Mouse (Mus musculus) ovary, postnatal 14 days (tissue): ENCODE results near the gene Gm42791.

Source experiments
- DNase-seq: peaks from one replicate; pipeline ENCODE4 v3.0.0; 2022; ENCODE audit warnings: low spot score

Gm42791 gene

GRCm38 (mm10) chr5:148994706-148995414 is at the start of gene Gm42791:
TSS of gene Gm42791 (minus strand) at chr5:148995147.
- peak; percentile 83 for DNase-seq

DNA sequence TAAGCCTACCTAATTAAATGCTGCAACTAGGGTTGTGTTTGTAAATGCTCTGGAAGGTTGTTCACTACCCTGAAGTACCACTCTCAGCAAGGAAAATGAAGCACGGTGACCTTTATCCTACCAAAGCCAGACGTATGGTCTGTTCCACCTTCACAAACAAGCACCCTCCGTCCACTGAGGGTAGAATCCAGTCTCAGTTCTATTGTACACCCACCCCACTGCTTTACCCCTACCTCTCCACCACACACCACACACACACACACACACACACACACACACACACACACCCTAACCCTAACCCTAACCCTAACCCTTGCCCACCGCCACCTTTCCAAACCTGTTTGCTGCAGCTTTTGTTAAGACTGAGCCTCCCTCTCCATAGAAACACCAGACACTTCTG is 49.1 kb upstream of the Gm42791 start:
- DNase-seq = no peak

GRCm38 (mm10) chr5:149043240-149043639 is 48.3 kb upstream of the Gm42791 start:
- DNase-seq = no peak

- no peak for DNase-seq
Measured at GRCm38 (mm10) chr5:149039825-149040224, 44.9 kb upstream of the Gm42791 start.

- peak; percentile 55 for DNase-seq
Measured at GRCm38 (mm10) chr5:149037729-149038128, 42.8 kb upstream of the Gm42791 start.

GRCm38 (mm10) chr5:149036920-149037319 is 42.0 kb upstream of the Gm42791 start:
- no peak for DNase-seq

GRCm38 (mm10) chr5:149032438-149032837 is 37.5 kb upstream of the Gm42791 start:
- no peak for DNase-seq

GRCm38 (mm10) chr5:149031199-149031750 is 36.3 kb upstream of the Gm42791 start:
- DNase-seq = peak; percentile 40

DNA sequence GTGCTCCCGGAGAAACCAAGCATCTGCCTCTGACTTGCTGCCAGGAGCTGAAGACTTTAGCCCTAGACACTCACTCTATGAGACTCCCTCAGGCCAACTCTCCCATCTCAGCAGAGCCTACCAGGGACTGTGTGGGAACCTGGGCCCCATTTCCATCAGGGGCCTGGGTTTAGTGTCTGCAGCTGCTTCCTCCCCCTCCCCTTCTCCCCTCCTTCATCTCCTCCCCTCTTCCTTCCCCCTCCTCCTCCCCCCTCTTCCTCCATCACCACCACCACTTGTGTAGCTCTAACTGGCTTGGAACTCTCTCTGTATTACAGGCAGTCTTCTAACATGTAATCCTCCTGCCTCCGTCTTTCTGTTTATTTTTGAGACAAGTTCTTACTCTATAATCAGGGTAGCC is 35.2 kb upstream of the Gm42791 start:
- no peak for DNase-seq

DNA sequence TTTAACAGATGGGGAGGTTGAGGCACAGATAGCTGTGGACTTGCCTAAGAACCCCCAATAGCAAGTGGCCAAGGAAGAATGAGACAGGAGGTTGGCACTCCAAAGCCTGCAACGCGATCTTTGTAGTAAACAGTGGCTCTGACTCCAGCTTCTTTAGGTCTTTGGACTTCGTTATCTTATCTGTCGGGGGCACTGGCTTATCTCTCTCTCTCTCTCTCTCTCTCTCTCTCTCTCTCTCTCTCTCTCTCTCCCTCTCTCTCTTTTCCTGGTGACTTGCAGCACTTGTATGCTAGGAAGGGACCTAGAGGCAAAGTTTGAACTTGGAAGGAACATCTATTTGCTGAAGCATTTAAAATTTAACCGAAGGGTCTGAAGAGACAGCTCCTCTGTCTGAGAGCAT is 33.4 kb upstream of the Gm42791 start:
- DNase-seq = no peak

DNA sequence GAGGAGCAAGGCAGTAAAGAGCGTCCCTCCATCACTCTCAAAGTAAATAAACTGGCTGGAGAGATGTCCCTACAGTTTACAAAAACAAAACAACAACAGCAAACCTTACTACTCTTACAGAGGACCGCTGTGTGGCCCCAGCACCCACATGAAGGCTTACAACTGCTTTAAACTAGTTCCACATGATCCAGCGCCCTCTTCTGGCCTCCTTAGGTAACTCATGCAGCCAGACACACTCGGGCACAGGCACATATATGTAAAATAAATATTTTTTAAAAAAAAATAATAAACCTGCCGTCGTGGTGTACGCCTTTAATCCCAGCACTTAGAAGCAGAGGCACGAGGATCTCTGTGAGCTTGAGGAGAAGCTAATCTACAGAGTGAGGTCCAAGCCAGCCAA is 32.4 kb upstream of the Gm42791 start:
- DNase-seq = no peak

- DNase-seq = no peak
Measured at GRCm38 (mm10) chr5:149021120-149021519, 26.2 kb upstream of the Gm42791 start.

DNA sequence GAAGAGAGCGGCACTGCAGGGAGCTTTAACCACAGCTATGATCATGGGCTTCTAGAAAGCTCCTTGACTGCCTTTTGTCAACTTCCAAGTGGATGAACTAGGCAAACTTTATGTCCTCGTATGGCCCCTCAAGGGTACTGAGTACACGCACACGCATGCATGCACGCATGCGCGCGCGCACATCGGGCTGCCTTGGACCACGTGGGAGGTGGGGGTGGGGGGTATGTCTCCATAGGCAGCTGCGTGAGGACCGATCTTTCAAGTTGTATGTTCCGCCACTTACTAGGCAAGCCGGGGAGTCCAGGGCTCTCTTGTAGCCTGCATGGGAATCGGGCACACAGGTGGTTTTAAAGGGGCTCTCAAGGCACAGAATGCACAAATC is 25.7 kb upstream of the Gm42791 start:
- no peak for DNase-seq

- DNase-seq = no peak
Measured at GRCm38 (mm10) chr5:149020059-149020680, 25.2 kb upstream of the Gm42791 start.

DNA sequence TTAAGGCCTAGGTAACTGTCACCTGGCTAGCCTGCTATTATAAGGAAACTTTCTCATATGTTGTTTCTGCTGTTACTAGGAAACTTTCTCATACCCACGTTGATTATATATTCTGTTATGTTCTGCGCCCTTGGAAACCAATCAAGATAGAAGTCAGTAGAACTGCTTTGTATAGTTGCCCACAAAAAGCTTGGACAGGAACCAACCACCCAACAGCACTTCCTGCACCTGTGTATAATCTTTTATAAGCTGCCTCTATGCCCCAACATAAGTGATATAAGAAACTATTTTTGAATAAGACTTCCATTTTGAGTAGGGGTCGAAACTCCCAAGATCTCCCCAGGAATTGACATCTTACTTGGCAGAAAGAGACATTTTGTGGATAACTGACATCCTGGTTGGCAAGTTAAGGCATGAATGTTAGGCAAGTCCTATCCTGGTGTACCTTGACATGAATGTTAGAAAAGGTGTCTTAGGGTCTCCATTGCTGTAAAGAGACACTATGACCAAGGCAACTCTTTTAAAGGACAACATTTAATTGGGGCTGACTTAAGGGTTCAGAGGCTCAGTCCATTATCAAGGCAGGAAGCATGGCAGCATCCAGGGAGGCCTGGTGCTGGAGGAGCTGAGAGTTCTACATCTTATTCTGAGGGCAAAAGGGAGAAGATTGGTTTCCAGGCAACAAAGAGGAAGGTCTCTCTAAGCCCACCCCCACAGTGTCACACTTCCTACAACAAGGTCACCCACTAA is 22.9 kb upstream of the Gm42791 start:
- DNase-seq = no peak

DNA sequence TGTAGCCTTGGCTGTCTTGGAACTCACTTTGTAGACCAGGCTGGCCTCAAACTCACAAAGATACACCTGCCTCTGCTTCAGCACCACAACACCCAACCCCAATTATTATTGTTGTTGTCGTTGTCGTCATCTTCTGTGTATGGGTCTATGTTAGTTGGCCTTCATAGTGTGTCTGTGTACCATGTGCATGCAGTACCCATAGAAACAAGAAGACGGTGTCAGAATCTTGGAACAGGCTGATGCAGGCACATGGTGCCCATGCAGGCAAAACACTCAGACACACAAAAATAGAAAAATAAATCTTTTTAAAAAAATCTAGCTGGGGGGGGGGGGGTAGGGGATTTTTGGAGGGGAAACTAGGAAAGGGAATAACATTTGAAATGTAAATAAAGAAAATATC is 22.2 kb upstream of the Gm42791 start:
- DNase-seq = no peak

GRCm38 (mm10) chr5:149016261-149016660 is 21.3 kb upstream of the Gm42791 start:
- no peak for DNase-seq

DNA sequence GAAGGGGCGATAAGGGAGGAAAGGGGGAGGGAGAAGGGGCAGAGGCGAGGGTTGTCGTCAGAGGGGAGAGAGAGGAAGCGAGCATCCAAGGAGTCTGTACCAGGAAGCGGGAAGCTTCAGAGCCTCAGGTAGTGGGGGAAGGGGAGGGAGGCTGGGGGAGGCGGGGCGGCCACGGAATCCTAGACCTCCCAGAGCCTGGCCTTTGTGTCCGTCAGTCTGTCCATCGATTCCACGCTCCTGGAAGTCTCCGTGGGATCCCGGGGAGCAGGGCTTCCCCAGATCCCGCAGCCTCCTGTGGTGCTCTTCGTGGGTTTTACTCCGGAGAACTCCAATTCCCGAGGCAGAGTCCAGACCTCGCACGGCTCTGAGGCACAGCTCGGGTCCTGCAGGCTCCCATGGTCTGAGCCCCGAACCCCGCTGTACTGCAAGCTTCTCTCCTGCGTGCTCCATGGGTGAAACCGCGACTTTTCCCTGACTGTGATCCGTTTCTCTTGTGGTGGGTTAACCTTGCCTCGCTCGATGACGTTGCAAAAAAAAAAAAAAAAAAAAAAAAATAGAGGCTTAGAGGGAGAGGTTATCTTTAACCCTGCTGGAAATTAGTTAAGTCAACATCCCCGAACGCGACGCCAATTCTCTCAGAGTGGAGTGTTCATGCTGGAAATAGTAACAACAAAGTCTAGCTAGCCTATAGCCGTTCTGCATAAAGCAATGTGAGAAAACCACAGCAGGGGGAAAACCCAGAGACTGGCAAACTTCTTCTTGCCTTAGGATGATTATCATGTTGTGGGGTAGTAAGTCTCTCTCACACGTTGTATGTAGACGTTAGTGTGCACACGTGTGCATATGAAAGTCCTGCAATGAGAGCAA is 20.6 kb upstream of the Gm42791 start:
- no peak for DNase-seq

DNA sequence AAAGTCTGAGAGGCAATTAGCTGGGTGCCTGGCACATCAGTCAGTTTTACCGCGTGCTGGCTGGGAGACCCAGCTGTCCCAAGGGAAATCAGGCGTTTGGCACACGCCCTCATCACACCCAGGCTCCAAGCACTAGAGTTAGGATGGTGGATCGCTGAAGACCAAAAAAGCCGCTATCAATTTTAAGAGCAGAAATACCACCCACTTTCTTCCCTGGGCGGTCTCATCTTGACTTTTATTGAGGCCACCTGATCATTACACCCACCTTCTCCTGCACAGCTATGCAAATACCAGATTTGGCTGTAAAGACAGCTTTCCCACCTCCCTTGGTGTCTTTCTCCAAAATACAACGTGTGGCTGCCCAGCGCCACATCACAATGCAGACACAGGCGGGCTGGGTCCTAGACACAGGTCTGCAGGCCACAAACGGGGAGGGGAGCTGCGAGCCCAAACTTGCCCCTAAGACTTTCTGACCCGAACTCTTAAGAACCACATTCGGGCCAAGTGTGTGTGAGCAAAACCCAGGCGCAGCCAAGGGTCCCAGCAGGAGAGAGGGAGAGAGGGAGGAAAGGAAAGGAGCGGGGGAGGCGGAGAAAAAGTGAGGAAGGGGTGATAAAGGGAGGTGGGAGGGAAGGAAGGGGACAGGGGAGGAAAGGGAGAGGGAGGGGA is 19.8 kb upstream of the Gm42791 start:
- DNase-seq = no peak

GRCm38 (mm10) chr5:149013817-149014508 is 19.0 kb upstream of the Gm42791 start:
- no peak for DNase-seq

DNA sequence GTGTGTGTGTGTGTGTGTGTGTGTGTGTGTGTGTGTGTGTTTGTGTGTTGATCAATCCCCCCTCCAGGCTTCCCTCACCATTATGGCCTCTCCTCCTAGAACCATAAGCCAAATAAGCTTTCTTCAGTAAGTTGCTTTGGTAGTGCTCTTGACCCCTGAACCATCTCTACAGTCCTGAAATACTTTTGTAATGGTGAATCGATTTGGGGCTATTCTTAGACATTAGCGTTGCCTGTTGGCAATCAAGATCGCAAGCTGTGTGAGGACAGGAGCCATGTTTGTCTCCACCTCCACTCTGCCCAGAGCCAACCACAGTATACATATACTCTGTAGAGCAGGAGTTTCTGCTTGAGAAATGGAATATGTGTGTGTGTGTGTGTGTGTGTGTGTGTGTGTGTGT is 14.2 kb upstream of the Gm42791 start:
- DNase-seq = no peak
